Mouse (Mus musculus) heart, embryonic 10.5 days (tissue): ENCODE data around the gene Ddx47. TPM values are rescaled to one million over a fixed set of nuclear protein-coding genes. Genes with fewer than 3 reads are reported as not detected.

Source experiments
- DNase-seq: peaks from one replicate; pipeline ENCODE4 v3.0.0-alpha.2; 2017; ENCODE audit warnings: low spot score
- H3K27ac ChIP-seq: fragments of 300-500 bp; sonication (generic); 2 replicates; pipeline ENCODE4 v1.5.1; 2016; ENCODE audit warnings: mild to moderate bottlenecking
- H3K27me3 ChIP-seq: fragments of 300-500 bp; sonication (generic); 2 replicates; pipeline ENCODE4 v1.6.1; 2016; ENCODE audit warnings: mild to moderate bottlenecking; ENCODE audit not compliant: poor library complexity, insufficient read depth, severe bottlenecking
- H3K36me3 ChIP-seq: fragments of 300-500 bp; sonication (generic); 2 replicates; pipeline ENCODE4 v1.6.1; 2016; ENCODE audit warnings: mild to moderate bottlenecking, moderate library complexity
- H3K4me1 ChIP-seq: fragments of 300-500 bp; sonication (generic); 2 replicates; pipeline ENCODE4 v1.6.1; 2016; ENCODE audit warnings: mild to moderate bottlenecking
- H3K4me3 ChIP-seq: fragments of 300-500 bp; sonication (generic); 2 replicates; pipeline ENCODE4 v1.5.1; 2016; ENCODE audit warnings: mild to moderate bottlenecking, moderate library complexity
- H3K9me3 ChIP-seq: fragments of 300-500 bp; sonication (generic); 2 replicates; pipeline ENCODE4 v1.6.1; 2016; ENCODE audit warnings: mild to moderate bottlenecking, moderate library complexity
- WGBS: fragments of 180-500 bp; shearing (Covaris S2); methylation state at CpG from one replicate; pipeline ENCODE4 v1.1.7; 2016; 5-methylcytosine and 5-hydroxymethylcytosine counted together
- polyA plus RNA-seq: library from polyadenylated mRNA; unstranded; fragments of >200 nt; fragmentation: Nextera tagmentation; extraction: Ambion mirVana; gene quantifications from 2 replicates; pipeline ENCODE4 v1.2.1, GENCODE M21; 2016

Ddx47 gene
- polyA plus RNA-seq, 1 experiment from 2014 or later, result 99.1 TPM

- H3K9me3 ChIP-seq, result no peaks in the 10 kb centered on the region
Measured at GRCm38 (mm10) chr6:135023379-135023778, 12.0 kb downstream of the Ddx47 start.

GRCm38 (mm10) chr6:135024781-135025420, 13.5 kb downstream of the Ddx47 start:
- peaks cover 55% of the 10 kb centered on the region for H3K36me3 ChIP-seq

More at GRCm38 (mm10) chr6:135023379-135023778, 12.0 kb downstream of the Ddx47 start:
- Histone ChIP-seq H3K27me3 (no peaks in the 10 kb centered on the region), H3K36me3 (peaks cover 70% of the 10 kb centered on the region), H3K4me1 (peaks cover 3% of the 10 kb centered on the region; the same call in 1 of the 2 replicates), H3K4me3 (no peak overlapping the region), H3K27ac (no peak overlapping the region)
- no peak for DNase-seq
- WGBS, result 93% methylated on average over 14 of the region's 14 CpGs

GRCm38 (mm10) chr6:135026232-135026631, 14.8 kb downstream of the Ddx47 start:
- Histone ChIP-seq H3K36me3 (peaks cover 42% of the 10 kb centered on the region), H3K9me3 (no peaks in the 10 kb centered on the region), H3K27ac (no peak overlapping the region), H3K4me3 (no peak overlapping the region), H3K4me1 (no peaks in the 10 kb centered on the region), H3K27me3 (no peaks in the 10 kb centered on the region)
- WGBS, result 6% methylated on average over 3 of the region's 3 CpGs
- DNase-seq, result no peak

More at GRCm38 (mm10) chr6:135024781-135025420, 13.5 kb downstream of the Ddx47 start:
- H3K27ac ChIP-seq, result no peak overlapping the region
- no peaks in the 10 kb centered on the region for H3K27me3 ChIP-seq
- DNase-seq, result no peak
- H3K4me3 ChIP-seq, result no peak overlapping the region
- WGBS, result 85% methylated on average over 1 of the region's 1 CpGs
- no peaks in the 10 kb centered on the region for H3K9me3 ChIP-seq
- H3K4me1 ChIP-seq, result no peaks in the 10 kb centered on the region

GRCm38 (mm10) chr6:135026755-135027154, 15.3 kb downstream of the Ddx47 start:
- H3K4me3 ChIP-seq, result no peak overlapping the region
- DNase-seq, result no peak
- no peaks in the 10 kb centered on the region for H3K4me1 ChIP-seq
- peaks cover 37% of the 10 kb centered on the region for H3K36me3 ChIP-seq
- H3K27ac ChIP-seq, result no peak overlapping the region
- WGBS, result 71% methylated on average over 2 of the region's 2 CpGs
- no peaks in the 10 kb centered on the region for H3K9me3 ChIP-seq
- no peaks in the 10 kb centered on the region for H3K27me3 ChIP-seq

- no peaks in the 10 kb centered on the region for H3K27me3 ChIP-seq
- WGBS, result 75% methylated on average over 4 of the region's 4 CpGs
- no peak for DNase-seq
- no peaks in the 10 kb centered on the region for H3K9me3 ChIP-seq
- H3K27ac ChIP-seq, result no peak overlapping the region
- H3K4me3 ChIP-seq, result no peak overlapping the region
- H3K36me3 ChIP-seq, result peaks cover 12% of the 10 kb centered on the region
- H3K4me1 ChIP-seq, result no peaks in the 10 kb centered on the region
Measured at GRCm38 (mm10) chr6:135029246-135029645, 17.8 kb downstream of the Ddx47 start.

- Histone ChIP-seq H3K27ac (no peak overlapping the region), H3K27me3 (peaks cover 37% of the 10 kb centered on the region), H3K9me3 (no peaks in the 10 kb centered on the region), H3K4me3 (no peak overlapping the region), H3K4me1 (peaks cover 10% of the 10 kb centered on the region), H3K36me3 (no peaks in the 10 kb centered on the region)
- no peak for DNase-seq
- 53% methylated on average over 3 of the region's 3 CpGs for WGBS
Measured at GRCm38 (mm10) chr6:135038674-135039073, 27.3 kb downstream of the Ddx47 start.

GRCm38 (mm10) chr6:135040275-135040871, 29.0 kb downstream of the Ddx47 start:
- Histone ChIP-seq H3K36me3 (no peaks in the 10 kb centered on the region), H3K9me3 (no peaks in the 10 kb centered on the region), H3K27me3 (peaks cover 37% of the 10 kb centered on the region), H3K4me1 (peaks cover 10% of the 10 kb centered on the region), H3K27ac (no peak overlapping the region), H3K4me3 (peak overlapping the region; percentile 40)
- WGBS, result 2% methylated on average over 21 of the region's 21 CpGs
- no peak for DNase-seq

GRCm38 (mm10) chr6:135041930-135042329, 30.5 kb downstream of the Ddx47 start:
- no peaks in the 10 kb centered on the region for H3K36me3 ChIP-seq
- no peak overlapping the region for H3K27ac ChIP-seq
- WGBS, result 68% methylated on average over 3 of the region's 3 CpGs
- H3K27me3 ChIP-seq, result peaks cover 37% of the 10 kb centered on the region
- H3K4me1 ChIP-seq, result peaks cover 10% of the 10 kb centered on the region
- H3K4me3 ChIP-seq, result no peak overlapping the region
- DNase-seq, result no peak
- H3K9me3 ChIP-seq, result no peaks in the 10 kb centered on the region

GRCm38 (mm10) chr6:135047276-135047675, 35.9 kb downstream of the Ddx47 start:
- Histone ChIP-seq H3K4me3 (no peak overlapping the region), H3K36me3 (no peaks in the 10 kb centered on the region)
- WGBS, result 66% methylated on average over 9 of the region's 9 CpGs

GRCm38 (mm10) chr6:135048509-135048908, 37.1 kb downstream of the Ddx47 start:
- 76% methylated on average over 6 of the region's 6 CpGs for WGBS
- H3K27ac ChIP-seq, result no peak overlapping the region
- H3K27me3 ChIP-seq, result peaks cover 11% of the 10 kb centered on the region
- no peaks in the 10 kb centered on the region for H3K9me3 ChIP-seq
- no peaks in the 10 kb centered on the region for H3K4me1 ChIP-seq
- no peak for DNase-seq
- no peaks in the 10 kb centered on the region for H3K36me3 ChIP-seq
- H3K4me3 ChIP-seq, result no peak overlapping the region

More at GRCm38 (mm10) chr6:135047276-135047675, 35.9 kb downstream of the Ddx47 start:
- Histone ChIP-seq H3K27me3 (peaks cover 11% of the 10 kb centered on the region), H3K4me1 (no peaks in the 10 kb centered on the region), H3K27ac (no peak overlapping the region), H3K9me3 (no peaks in the 10 kb centered on the region)
- DNase-seq, result no peak

- Histone ChIP-seq H3K36me3 (no peaks in the 10 kb centered on the region), H3K27ac (no peak overlapping the region), H3K9me3 (no peaks in the 10 kb centered on the region), H3K27me3 (peaks cover 11% of the 10 kb centered on the region), H3K4me3 (no peak overlapping the region), H3K4me1 (no peaks in the 10 kb centered on the region)
- 75% methylated on average over 16 of the region's 16 CpGs for WGBS
- no peak for DNase-seq
Measured at GRCm38 (mm10) chr6:135048956-135049355, 37.5 kb downstream of the Ddx47 start.

GRCm38 (mm10) chr6:135053789-135054188, 42.4 kb downstream of the Ddx47 start:
- WGBS, result 68% methylated on average over 3 of the region's 3 CpGs
- Histone ChIP-seq H3K4me3 (no peak overlapping the region), H3K9me3 (no peaks in the 10 kb centered on the region), H3K27ac (no peak overlapping the region), H3K4me1 (no peaks in the 10 kb centered on the region), H3K36me3 (no peaks in the 10 kb centered on the region), H3K27me3 (0 out of 2 replicates have a peak, but pooled peaks cover 15% of the 10 kb centered on the region)
- DNase-seq, result no peak

- H3K27me3 ChIP-seq, result 0 out of 2 replicates have a peak, but pooled peaks cover 15% of the 10 kb centered on the region
- 14% methylated on average over 4 of the region's 4 CpGs for WGBS
- no peak overlapping the region for H3K4me3 ChIP-seq
- no peaks in the 10 kb centered on the region for H3K36me3 ChIP-seq
- H3K9me3 ChIP-seq, result no peaks in the 10 kb centered on the region
- DNase-seq, result no peak
- H3K27ac ChIP-seq, result no peak overlapping the region
- no peaks in the 10 kb centered on the region for H3K4me1 ChIP-seq
Measured at GRCm38 (mm10) chr6:135055882-135056281, 44.5 kb downstream of the Ddx47 start.
